Mouse (Mus musculus) embryonic facial prominence, embryonic 13.5 days (tissue): ENCODE data around the gene Taf5l. TPM values are rescaled to one million over a fixed set of nuclear protein-coding genes. Genes with fewer than 3 reads are reported as not detected.

Source experiments
- ATAC-seq: fragments of 200-750 bp; cut with Nextera tagmentation; 2 replicates; pipeline ENCODE4 v1.8.0; 2017; ENCODE audit warnings: low read depth; ENCODE audit not compliant: insufficient number of reproducible peaks, insufficient read depth, low FRiP score, low TSS enrichment
- H3K27ac ChIP-seq: fragments of 300-500 bp; sonication (generic); 2 replicates; pipeline ENCODE4 v1.5.1; 2015; ENCODE audit warnings: moderate library complexity, mild to moderate bottlenecking, inconsistent platforms
- H3K27me3 ChIP-seq: fragments of 300-500 bp; sonication (generic); 2 replicates; pipeline ENCODE4 v1.6.1; 2015; ENCODE audit warnings: mild to moderate bottlenecking, inconsistent platforms
- H3K36me3 ChIP-seq: fragments of 300-500 bp; sonication (generic); 2 replicates; pipeline ENCODE4 v1.6.1; 2015; ENCODE audit warnings: mild to moderate bottlenecking, inconsistent platforms
- H3K4me1 ChIP-seq: fragments of 300-500 bp; sonication (generic); 2 replicates; pipeline ENCODE4 v1.6.1; 2015; ENCODE audit warnings: inconsistent platforms
- H3K4me2 ChIP-seq: fragments of 300-500 bp; sonication (generic); 2 replicates; pipeline ENCODE4 v1.6.1; 2015; ENCODE audit warnings: moderate library complexity, mild to moderate bottlenecking, inconsistent platforms
- H3K4me3 ChIP-seq: fragments of 300-500 bp; sonication (generic); 2 replicates; pipeline ENCODE4 v1.5.1; 2015; ENCODE audit warnings: mild to moderate bottlenecking, inconsistent platforms
- H3K9ac ChIP-seq: fragments of 300-500 bp; sonication (generic); 2 replicates; pipeline ENCODE4 v1.6.1; 2015; ENCODE audit warnings: mild to moderate bottlenecking, inconsistent platforms
- H3K9me3 ChIP-seq: fragments of 300-500 bp; sonication (generic); 2 replicates; pipeline ENCODE4 v1.6.1; 2016; ENCODE audit warnings: inconsistent platforms
- WGBS: fragments of 180-500 bp; shearing (Covaris S2); methylation state at CpG from one replicate; pipeline ENCODE4 v1.1.7; 2015; ENCODE audit warnings: mixed read lengths; 5-methylcytosine and 5-hydroxymethylcytosine counted together
- microRNA counts: library from miRNA; unstranded; fragments of <30 nt; microRNA quantifications from one replicate; lab custom pipeline; 2016
- microRNA-seq: library from miRNA; unstranded; fragments of <30 nt; microRNA quantifications from one replicate; pipeline ENCODE4, GENCODE M21; 2016
- polyA plus RNA-seq: library from polyadenylated mRNA; unstranded; fragments of >200 nt; fragmentation: Nextera tagmentation; extraction: Ambion mirVana; gene quantifications from 2 replicates; pipeline ENCODE4 v1.2.1, GENCODE M21; 2015

The Taf5l gene
- polyA plus RNA-seq, 1 experiment from 2014 or later = 39.0 TPM

- H3K4me3 ChIP-seq = no peak overlapping the region
- no peak for ATAC-seq
- no peak overlapping the region for H3K4me2 ChIP-seq
- WGBS = 92% methylated on average over 8 of the region's 8 CpGs
- no peaks in the 10 kb centered on the region for H3K9me3 ChIP-seq
- no peak overlapping the region for H3K9ac ChIP-seq
- H3K27ac ChIP-seq = no peak overlapping the region
- H3K4me1 ChIP-seq = peaks cover 7% of the 10 kb centered on the region
- no peaks in the 10 kb centered on the region for H3K27me3 ChIP-seq
- peaks cover 40% of the 10 kb centered on the region for H3K36me3 ChIP-seq
Observed at GRCm38 (mm10) chr8:123954246-123954645, 67.0 kb downstream of the Taf5l start.

GRCm38 (mm10) chr8:123953686-123954085 lies 67.5 kb downstream of the Taf5l start:
- 87% methylated on average over 8 of the region's 8 CpGs for WGBS
- Histone ChIP-seq H3K9ac (no peak overlapping the region), H3K27me3 (no peaks in the 10 kb centered on the region), H3K27ac (no peak overlapping the region), H3K4me2 (no peak overlapping the region), H3K9me3 (no peaks in the 10 kb centered on the region), H3K4me3 (no peak overlapping the region), H3K4me1 (peaks cover 7% of the 10 kb centered on the region), H3K36me3 (peaks cover 36% of the 10 kb centered on the region)
- ATAC-seq = no peak

- no peaks in the 10 kb centered on the region for H3K9me3 ChIP-seq
- peak overlapping the region; percentile 91 for H3K27ac ChIP-seq
- peak overlapping the region; percentile 100 for H3K4me3 ChIP-seq
- H3K9ac ChIP-seq = peak overlapping the region; percentile 91
- ATAC-seq = no peak
- H3K4me1 ChIP-seq = peaks cover 14% of the 10 kb centered on the region
- H3K4me2 ChIP-seq = peak overlapping the region; percentile 97
- H3K36me3 ChIP-seq = peaks cover 28% of the 10 kb centered on the region
- WGBS = 33% methylated on average over 10 of the region's 10 CpGs
- H3K27me3 ChIP-seq = no peaks in the 10 kb centered on the region
Observed at GRCm38 (mm10) chr8:123950077-123950802, 71.0 kb downstream of the Taf5l start.

- H3K4me2 ChIP-seq = peak overlapping the region; percentile 97
- peak overlapping the region; percentile 91 for H3K27ac ChIP-seq
- peak overlapping the region; percentile 91 for H3K9ac ChIP-seq
- no peaks in the 10 kb centered on the region for H3K27me3 ChIP-seq
- H3K36me3 ChIP-seq = peaks cover 30% of the 10 kb centered on the region
- peaks cover 14% of the 10 kb centered on the region for H3K4me1 ChIP-seq
- ATAC-seq = no peak
- WGBS = 4% methylated on average over 10 of the region's 10 CpGs
- no peaks in the 10 kb centered on the region for H3K9me3 ChIP-seq
- H3K4me3 ChIP-seq = peak overlapping the region; percentile 100
Observed at GRCm38 (mm10) chr8:123949686-123949986, 71.6 kb downstream of the Taf5l start.

- peak within 1 kb of the TSS; percentile 100 for H3K4me3 ChIP-seq
- peaks cover 14% of the 10 kb centered on the region for H3K4me1 ChIP-seq
- under 1% methylated on average over 77 of the region's 77 CpGs for WGBS
- H3K27ac ChIP-seq = peak within 1 kb of the TSS; percentile 91
- ATAC-seq = peak; percentile 61
- peaks cover 28% of the 10 kb centered on the region for H3K36me3 ChIP-seq
- peak within 1 kb of the TSS; percentile 97 for H3K4me2 ChIP-seq
- H3K27me3 ChIP-seq = no peaks in the 10 kb centered on the region
- H3K9ac ChIP-seq = peak within 1 kb of the TSS; percentile 91
- no peaks in the 10 kb centered on the region for H3K9me3 ChIP-seq
Observed at GRCm38 (mm10) chr8:123948942-123949685, 72.1 kb downstream of the Taf5l start, which contains the start of gene Nup133. Nup133 (minus strand) TSS chr8:123949265.

MicroRNAs encoded within 50 kb of the gene (microRNA counts, 519-probe panel; counts per million panel counts)
- microRNA mmu-miR-1967 (lab: Ali Mortazavi, UCI) = 2,917 counts per million, percentile 69 among the panel's probes with 10 or more counts

Small RNA genes within 50 kb of the gene (microRNA-seq; reads per million reads assigned to microRNA genes)
- not detected for gene Mir1967

Other genes starting within 250 kb of the Taf5l start
- 48.9 and 51.7 TPM in 2 replicates for gene Rab4a, start 215.4 kb downstream of the Taf5l start, polyA plus RNA-seq
- 5.4 and 5.5 TPM in 2 replicates for gene Ccsap, start 161.2 kb downstream of the Taf5l start, polyA plus RNA-seq
- 32.0 and 44.7 TPM in 2 replicates for gene Acta1, start 126.6 kb downstream of the Taf5l start, polyA plus RNA-seq
- 33.9 and 42.3 TPM in 2 replicates for gene Nup133, start 72.1 kb downstream of the Taf5l start, polyA plus RNA-seq
- gene Abcb10, start 38.3 kb downstream of the Taf5l start, polyA plus RNA-seq = 18.2 and 19.1 TPM in 2 replicates
- gene Urb2, start 111 bp upstream of the Taf5l start, polyA plus RNA-seq = 3.7 and 5.0 TPM in 2 replicates
- gene Galnt2, start 210.0 kb upstream of the Taf5l start, polyA plus RNA-seq = 42.0 and 46.2 TPM in 2 replicates